Mouse (Mus musculus) WW6 (cell line): ENCODE data around the gene Scgb3a1.

ENCODE experiments used
- DNase-seq: peaks from one replicate; pipeline ENCODE4 v3.0.0-alpha.2; 2013; ENCODE audit warnings: low read depth, low spot score

Scgb3a1 gene

DNA sequence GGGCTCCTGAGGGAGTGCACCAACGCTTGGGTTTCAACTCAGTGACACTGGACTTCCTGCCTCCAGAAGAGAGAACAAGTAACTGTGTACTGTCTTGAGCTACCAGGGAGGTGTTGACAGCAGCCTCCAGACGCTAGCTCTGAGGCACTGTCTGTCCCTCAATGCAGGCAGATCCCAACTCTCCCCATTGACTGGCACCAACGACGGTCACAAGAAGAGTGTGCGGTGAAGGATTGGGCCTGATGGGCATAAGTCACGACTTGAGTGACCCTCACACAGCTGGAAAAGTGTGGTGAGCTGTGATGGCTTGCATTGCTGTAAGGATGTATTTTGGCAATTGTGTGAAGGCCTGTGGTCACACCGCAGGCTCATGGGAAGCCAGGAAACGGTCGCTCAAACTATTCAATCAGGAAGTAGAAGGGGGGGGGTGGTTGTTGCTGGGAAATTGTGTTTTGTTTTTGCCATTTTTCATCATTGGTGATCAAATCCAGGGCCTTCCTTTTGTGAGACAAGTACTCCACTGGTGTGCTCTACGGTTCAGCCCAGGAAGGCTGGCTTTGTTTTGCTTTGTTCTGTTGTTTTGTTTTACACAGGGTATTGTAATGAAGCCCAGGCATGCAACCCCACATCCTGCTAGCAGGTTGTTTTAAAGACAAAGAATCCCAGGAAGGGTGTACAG lies 4.5 kb upstream of the Scgb3a1 start:
- no peak for DNase-seq

DNA sequence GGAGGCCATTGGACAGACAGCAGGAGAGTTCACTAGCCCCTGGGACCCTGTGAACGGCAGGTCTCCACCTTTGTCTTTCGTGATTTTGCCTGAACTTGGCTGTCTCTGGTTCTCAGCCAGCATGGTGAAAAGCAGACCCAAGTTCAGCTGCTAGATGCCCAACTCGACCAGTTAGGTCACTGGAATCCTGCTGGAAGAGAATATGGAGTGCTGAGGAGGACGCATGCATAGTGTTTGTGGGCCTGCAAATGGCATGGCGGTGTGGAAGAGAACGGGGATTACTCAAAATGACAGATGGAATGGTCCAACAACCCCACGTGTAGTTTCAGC lies 4.0 kb upstream of the Scgb3a1 start:
- no peak for DNase-seq

DNA sequence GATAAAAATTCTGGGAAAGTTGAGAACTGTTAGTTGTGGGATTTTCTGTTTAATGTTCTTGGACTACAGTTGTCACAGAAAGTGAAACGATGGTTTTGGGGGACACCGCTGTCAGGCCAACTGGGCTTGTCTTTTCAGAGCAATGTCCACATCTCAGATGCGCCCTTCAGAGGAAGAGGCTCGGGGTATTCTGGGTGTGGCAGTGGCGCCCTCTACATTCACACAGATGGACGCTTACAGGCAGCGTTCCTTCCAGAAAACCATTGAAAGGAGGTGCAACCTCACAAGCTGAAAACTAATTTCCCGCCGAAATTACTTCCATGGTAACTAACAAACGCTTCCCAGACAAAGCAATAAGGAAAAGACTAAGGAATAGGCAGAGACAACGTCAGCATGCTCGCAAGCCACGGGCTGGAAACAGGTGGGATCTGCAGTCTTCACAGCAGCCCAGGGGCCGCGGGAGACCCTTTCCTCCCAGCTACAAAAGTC lies 1.1 kb upstream of the Scgb3a1 start:
- no peak for DNase-seq

DNA sequence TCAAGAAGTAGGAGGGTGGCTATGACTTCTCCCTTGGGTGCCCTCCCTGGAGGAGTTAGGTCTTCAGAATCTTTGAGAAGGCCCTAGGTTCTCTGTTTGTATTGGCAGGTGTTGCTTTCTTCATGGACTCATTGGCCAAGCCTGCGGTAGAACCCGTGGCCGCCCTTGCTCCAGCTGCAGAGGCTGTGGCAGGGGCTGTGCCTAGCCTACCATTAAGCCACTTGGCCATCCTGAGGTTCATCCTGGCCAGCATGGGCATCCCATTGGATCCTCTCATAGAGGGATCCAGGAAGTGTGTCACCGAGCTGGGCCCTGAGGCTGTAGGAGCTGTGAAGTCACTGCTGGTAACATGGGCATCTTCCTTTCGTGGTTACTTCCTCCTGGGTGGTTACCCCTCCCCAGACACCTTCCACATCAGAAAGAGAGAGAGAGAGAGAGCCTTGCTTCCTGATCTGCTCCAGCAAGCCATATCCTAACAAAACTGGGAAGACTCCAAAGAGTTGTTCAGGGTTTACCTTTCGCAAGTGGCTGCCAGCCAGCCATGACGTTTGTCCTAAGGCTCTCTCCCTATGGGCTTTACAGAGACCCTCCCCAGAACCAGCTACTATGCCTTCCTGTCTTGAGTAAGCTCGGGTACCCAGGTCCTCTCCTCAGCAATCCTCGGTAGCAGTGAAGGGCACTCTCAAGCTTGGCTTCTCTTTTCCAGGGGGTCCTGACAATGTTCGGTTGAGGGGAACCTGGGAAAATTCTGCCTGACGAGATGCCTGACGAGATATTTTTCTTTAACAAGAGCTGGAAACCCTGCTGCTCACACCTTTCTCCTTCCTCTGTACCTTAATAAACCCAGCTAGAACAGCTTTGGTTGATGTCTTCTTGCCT lies 1.1 kb downstream of the Scgb3a1 start:
- DNase-seq = no peak

DNA sequence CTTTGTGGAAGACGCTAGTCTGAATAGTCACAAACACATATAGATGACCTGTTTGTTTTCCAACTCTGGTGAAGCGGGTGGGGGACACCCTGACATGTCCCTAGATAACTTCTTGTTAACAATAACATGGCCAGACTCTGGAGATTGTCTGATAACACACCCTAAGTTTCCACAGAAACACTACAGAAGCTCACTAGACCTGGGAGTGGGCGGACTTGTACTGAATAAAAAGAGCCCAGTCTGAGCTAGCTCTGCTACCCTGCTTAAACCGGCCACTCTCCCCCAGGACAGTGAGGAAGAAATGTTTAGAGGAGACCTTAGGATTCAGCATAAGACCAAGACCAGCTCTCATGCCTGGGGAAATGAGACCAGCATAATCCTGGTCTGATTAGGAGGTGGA lies 2.1 kb downstream of the Scgb3a1 start:
- DNase-seq = no peak

DNA sequence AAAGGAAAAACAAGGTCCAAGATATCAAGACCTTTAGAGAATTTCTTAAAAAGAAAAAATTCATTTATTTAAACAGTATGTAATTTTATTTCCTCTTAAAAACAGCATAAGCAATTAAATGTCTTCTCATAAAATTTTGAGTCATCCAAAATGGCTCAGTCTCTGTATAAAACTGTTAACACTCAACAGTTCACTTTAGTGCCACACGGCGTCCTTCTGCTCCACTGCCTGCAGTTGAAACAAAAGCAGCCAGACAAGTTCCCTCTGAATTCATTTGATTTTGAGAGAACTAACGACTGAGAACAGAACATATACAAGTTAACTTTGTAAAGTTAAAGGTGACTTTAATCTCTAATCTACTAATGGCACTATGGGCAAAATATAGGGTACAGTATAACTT lies 10.0 kb downstream of the Scgb3a1 start:
- DNase-seq = no peak

DNA sequence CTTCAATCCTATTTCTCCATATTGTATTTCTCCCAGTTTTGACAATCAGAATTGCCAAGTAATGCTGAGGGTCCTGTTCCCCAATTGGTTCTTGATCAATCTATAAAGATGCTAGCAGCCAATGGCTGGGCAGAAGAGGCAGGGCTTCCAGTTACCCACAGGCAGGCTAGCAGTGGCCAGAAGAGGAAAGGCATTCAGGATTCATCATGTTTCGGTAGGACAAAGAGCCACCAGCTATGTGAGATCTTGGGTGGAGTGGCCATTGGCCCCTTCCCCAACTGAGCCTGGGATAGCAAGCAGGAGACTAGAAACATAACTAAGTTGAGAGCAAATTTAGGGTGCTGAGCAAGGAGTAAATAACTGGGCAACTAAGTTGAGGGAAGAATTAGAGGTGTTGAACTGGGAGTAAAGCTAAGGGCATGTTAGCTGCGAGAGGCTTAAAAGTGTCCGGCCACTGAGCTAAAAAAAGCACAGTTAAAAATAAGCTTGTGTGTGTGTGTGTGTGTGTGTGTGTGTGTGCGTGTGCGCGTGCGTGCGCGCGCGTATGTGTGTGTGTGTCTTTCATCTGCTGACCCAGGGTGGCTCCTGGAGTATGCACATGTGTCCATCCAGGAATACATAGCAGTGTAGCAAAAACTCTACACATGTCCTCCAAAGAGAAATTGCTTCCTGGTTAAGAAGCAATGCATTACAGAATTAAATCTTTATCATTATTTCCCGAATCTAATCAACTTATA lies 21.0 kb downstream of the Scgb3a1 start:
- no peak for DNase-seq

DNA sequence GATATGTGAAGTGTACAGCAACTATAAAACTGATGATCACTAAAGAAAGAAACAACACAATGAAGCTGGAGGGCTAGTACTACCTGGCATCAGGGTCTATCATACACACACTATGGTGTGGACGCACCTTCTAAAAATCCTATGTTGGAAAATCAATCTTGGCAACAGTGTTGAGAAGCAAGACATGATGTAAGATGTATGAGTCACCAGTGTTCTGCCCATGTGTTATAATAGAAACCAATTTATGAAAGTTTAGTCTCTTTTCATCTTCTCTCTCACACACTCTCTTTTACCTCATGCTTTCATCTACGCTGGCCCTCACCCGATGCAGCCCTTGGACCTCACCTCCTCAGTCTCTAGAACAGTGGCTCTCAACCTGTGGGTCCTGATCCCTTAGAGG lies 31.6 kb downstream of the Scgb3a1 start:
- no peak for DNase-seq

DNA sequence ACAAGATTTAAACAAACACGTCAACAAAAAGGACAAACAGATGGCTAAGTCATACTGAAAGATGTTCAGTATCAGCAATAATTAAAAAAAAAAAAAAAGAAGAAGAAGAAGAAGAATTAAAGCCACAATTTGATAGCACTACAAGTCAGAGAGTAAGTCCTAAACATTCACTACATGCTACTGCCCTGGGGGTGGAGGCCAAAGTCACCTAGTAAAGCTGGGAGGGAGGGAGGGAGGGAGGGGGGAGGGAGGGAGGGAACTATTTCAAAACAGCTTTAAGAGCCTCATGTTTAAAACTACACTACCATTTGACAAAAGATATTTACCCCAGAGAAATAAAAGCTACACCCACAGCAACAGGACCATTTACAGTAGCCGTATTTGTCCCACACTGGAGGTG lies 32.3 kb downstream of the Scgb3a1 start:
- no peak for DNase-seq

DNA sequence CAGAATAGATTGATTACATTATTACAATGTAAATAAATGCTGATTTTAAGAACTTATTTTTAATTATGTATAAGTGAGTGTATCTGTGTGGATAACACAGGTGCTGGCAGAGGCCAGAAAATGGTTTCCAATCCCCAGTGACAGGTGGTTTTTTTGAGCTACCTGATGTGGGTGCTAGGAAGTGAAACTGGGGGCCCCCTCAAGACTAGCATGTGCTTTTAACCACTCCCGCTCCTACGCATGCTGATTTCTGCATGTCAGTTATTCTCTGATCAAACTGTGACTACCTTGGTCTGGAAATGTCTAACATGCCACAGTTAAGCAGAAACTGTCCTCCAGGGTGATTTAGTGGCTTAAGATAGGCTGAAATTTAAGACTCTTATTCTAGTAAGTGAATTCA lies 33.1 kb downstream of the Scgb3a1 start:
- no peak for DNase-seq

DNA sequence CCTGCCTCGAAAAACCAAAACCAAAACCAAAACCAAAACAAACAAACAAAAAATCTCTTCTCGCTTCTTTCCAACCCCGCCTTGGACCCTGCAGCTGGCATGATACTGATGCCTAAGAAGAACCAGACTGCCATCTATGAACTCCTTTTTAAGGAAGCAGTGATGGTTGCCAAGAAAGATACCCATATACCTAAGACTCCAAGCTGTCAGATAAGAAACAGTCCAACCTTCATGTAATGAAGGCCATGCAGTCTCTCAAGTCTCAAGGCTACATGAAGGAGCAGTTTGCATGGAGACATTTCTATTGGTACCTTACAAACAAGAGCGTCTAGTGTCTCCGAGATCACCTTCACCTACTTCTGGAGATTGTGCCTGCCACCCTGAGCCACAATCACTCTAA lies 34.4 kb downstream of the Scgb3a1 start:
- no peak for DNase-seq

DNA sequence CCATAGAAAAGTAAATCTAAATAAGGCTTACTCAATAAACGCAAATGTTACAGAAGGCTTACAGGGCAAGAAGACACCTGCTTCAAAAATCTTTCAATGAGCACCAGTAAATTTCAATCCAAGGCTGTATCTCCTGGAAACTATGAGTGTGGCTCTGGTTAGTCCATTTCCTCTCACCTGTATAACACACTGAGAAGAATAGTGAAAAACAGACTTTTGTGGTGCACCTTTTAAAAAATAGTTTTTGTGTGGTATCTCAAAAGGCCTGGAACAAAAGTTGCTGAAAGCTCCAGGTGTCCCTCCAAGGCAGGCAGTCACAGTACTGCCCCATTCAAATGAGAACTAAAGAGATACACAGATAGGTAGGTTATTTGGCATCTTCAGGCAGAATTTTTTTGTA lies 35.7 kb downstream of the Scgb3a1 start:
- no peak for DNase-seq

DNA sequence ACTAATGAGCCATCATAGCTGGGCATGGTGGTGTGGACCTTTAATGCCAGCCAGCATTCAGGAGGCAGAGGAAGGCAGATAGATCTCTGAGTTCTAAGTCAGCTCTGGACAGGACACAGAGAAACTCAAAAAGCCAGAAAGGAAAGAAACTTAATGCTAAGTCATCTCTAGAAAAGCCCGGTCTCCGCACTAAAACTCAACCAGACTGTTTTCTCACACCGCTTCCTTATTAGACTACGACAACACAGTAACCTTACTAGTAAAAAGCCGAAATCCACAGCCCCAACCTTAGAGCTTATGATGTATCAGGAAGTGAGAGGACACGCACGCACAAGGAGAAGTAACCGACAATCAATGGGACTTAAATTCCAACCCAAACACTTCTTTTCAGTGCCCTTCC lies 38.6 kb downstream of the Scgb3a1 start:
- DNase-seq = no peak

DNA sequence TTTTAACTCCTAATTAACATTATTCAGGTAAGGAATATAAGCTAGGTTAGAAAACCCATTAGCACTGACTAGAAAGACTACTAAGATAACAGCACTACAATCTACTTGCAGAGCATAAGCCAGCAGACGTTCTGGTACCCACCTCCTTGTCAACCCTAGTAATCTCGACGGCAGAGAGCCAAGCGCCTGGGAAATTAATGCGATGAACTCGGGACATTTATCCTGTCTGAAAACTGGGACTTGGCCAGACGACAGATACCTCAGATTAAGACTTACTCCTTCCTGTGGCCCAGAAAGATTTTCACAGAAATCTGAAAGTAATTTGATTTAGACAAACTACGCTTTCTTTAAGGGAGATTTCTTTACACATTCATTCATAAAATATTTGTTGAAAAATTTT lies 41.4 kb downstream of the Scgb3a1 start:
- DNase-seq = no peak

DNA sequence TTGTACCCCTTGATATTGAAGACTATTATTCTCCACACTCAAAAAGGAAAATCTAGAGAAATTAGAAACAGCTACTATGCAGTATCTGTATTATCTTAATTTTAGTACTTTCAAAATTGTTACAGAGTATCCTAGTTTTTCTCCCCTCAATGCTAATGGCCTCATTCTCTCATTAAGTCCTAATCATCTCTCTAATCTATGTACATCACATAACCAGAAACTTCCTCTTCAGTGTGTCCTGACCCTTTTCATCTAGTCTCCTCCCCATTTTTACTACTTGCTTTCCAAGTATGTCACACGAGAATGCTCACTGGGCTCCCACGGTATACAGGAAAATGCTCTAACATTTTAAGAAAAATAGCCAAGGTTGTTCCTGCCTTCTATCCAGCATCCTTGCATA lies 44.4 kb downstream of the Scgb3a1 start:
- no peak for DNase-seq

DNA sequence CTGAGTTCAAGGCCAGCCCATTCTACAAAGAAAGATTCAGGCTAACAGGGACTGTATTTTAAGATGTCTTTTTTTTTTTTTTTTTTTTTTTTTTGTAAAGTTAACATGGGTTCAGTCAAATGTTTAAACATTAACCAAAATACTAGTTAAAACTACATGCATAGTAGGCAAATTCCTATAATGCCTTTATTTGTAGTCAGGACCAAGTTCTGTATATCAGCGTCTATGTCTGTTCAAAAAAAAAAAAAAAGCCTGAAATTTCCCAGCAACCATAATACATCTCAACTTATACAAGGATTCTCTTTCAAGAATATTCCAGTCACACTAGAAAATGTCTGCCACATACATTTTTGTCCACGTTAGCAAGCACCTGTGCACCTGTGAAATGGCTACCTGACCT lies 47.3 kb downstream of the Scgb3a1 start:
- DNase-seq = no peak

DNA sequence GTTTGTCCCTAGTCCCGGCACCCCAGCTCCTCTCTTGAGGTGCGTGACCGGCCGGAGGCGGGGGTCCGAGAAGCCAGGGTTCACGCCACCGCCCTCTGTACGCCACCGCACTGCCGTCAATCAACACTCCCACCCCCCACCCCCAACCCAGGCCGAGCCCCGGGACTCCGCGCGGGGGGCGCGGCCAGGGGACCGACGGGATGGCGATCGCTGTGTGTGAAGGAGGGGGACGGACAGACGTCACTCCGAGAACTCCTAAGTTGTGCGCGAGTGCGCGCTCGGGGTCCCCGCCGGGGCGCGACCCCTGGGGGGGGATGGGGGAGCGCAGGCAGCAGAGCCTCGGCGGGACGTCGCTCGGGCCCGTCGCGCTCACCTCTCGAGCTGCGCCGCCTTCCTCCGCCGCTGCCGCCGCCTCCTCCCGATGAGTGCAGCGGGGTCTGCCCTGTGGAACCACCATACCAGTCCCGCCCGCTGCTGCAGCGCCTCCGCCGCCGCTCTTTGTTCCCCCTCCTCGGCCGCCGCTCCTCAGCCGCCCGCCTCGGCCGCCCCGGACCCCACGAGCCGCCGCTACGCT lies 48.7 kb downstream of the Scgb3a1 start:
- DNase-seq = peak; percentile 34

DNA sequence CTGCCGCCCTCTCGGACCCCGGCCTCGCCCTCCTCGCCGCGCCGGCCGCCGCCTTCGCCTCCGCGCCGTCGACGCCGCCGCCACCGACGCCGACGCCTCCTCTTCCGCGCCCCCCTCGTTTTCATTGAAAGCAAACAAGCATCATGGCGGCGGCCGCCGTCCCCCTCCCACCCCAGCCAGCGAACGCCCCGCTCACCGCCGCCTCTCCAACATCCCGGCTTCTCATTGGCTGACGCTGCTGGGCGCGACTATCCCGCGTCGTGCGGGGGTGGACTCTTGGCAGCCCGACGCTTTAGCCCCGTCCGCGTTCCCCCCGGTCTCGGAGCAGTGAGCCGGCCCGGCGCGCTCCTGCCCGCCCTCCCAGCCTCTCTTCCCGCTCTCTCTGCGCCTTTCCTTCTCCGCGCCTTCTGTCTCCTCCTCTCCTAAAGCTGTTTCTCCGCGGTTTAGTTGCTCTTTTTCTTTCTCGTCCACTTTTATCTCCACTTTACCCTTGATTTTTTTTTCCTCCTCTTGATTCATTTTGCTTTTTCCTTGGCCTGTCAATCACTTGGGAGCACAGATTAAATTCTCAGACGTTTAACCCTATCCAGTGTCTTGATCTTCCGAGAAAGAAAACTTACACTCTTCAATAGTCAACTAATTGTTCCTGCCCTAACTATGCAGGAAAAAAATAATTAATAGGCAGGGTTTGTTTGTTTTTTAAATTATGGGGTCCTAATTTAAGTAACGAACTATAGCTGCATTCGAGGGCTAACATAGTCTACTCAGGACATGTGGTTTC lies 49.3 kb downstream of the Scgb3a1 start, which contains the start of gene Cnot6:
Cnot6 (minus strand) TSS at position 169 of the 781 bp plus-strand sequence.
- DNase-seq = peak; percentile 99

DNA sequence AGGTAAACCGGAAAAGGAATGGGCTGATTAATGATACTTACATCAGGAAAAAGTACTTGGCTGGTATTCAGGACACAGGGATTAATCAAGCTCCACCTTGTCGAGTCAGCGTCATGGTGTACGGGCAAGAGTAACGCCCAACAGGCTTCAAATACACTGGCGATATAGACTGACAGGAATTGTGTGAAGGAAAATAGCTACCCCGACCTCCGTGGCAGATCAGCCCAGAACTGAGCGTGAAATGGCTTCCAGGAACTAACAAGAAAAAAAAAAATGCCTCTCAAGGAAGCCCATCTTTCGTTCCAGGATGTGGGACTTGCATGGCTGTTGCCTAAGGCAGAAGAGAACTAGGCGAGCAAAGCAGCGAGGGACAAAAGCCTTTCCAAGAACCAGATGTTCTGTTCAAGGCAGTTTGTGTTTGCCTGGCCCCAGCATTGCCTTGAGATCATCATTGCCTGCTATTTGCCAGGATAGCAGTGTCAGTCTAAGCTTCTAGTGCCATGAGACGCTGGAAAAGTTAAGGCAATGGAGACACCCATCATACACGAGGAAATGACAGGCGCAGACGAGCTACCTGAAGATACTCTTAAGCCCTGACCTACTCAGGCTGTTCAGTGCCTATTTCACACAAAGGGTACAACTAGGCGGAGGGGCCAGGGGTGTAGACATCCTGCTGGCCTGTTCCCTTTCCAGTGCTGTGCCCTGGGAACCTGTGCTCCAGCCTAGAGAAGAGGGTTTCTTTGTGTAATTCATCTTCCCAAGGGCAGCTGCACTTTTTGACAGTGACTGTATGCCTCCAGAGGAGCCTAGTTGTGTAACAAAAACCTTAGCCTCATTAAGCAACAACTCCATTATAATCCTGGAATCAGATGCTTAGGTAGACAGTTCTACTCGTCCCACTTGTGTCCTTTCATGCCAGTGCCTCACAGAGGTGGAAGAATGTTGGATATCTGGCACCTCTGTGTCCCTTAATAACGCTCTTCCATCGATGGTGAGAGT lies 50.2 kb downstream of the Scgb3a1 start:
- no peak for DNase-seq
